Mouse (Mus musculus) stomach, postnatal 0 days (tissue): ENCODE measurements at regions not wholly inside any gene's neighbourhood (a gene's known extent, or its start where the extent isn't known, plus 50 kb on each side); places are given as distances from the start of the nearest gene placed in this dataset.

Experiments
- CTCF ChIP-seq: IDR thresholded peaks from 2 replicates; pipeline ENCODE4 v1.5.1; 2016; ENCODE audit warnings: antibody characterized with exemption, low read depth, mild to moderate bottlenecking, moderate library complexity
- EP300 ChIP-seq: optimal IDR thresholded peaks from 2 replicates; pipeline ENCODE3; 2016; ENCODE audit warnings: antibody characterized with exemption

DNA sequence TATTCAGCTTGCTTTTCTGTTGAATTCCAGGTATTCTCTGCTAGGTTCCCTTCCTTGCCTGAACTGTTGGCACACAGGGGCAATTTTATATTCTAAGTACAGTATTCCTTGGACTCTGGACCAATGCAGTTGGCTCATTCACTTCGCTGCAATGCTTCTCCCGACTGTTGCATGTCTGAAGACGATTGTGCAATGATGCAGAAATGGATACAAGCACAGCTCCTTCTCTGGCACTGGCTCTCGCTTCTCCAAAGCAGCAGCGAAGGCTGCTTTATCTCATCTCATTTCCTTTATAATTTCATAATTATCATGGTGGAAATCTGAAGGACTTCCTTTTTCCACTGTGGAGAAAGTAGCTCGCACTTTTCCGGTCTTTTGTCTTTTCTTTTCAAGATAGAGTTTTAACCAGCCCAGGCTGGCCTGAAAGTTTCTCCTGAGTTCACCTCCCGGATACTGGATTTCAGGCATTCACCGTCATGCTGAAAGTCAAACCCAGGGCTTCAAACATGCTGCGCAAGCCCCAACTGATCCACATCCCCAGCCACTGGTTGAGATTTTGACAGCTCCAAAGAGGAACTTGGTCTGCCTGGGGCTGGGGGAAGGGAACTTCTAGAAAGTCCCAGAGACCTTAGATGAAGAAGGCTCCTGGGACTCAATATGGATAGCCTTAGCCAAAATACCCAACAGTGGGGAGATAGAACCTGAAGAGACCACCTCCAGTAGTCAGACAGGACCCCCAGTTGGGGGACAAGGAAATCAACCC is 55.6 kb upstream of the Akirin2 start:
- TF ChIP-seq CTCF (no peak), EP300 (no peak)
